Mouse (Mus musculus) retina, postnatal 1 day (tissue): ENCODE measurements at regions not wholly inside any gene's neighbourhood (a gene's known extent, or its start where the extent isn't known, plus 50 kb on each side); places are given as distances from the start of the nearest gene placed in this dataset.

Source experiments
- DNase-seq: peaks from one replicate; pipeline ENCODE4 v3.0.0-alpha.2; 2012

- DNase-seq, result no peak
These were observed 593.7 kb downstream of the Ttll7 start for GRCm38 (mm10) chr3:147445884-147446283.

- DNase-seq, result no peak
These were observed 600.0 kb downstream of the Ttll7 start for GRCm38 (mm10) chr3:147452176-147452575.

GRCm38 (mm10) chr3:147455383-147455782 lies 603.2 kb downstream of the Ttll7 start:
- peak; percentile 39 for DNase-seq

- DNase-seq, result no peak
These were observed 604.1 kb downstream of the Ttll7 start for GRCm38 (mm10) chr3:147456294-147456693.

GRCm38 (mm10) chr3:147458115-147458514 lies 605.9 kb downstream of the Ttll7 start:
- no peak for DNase-seq

- DNase-seq, result no peak
These were observed 627.7 kb downstream of the Ttll7 start for GRCm38 (mm10) chr3:147479890-147480289.
